Mouse (Mus musculus) kidney, postnatal 0 days (tissue): ENCODE data around the gene Pkp4. TPM values are rescaled to one million over a fixed set of nuclear protein-coding genes. Genes with fewer than 3 reads are reported as not detected.
"Not testable (repeated sequence)": the region's sequence is repeated elsewhere in the genome, so short reads cannot be mapped to it uniquely, and the experiment has no call there.

Experiments used
- ATAC-seq: fragments of 200-750 bp; cut with Nextera tagmentation; replicated peaks from 2 replicates; pipeline ENCODE4 v1.8.0; 2017; ENCODE audit warnings: low read depth, moderate number of reproducible peaks, moderate TSS enrichment, moderate library complexity; ENCODE audit not compliant: low FRiP score
- DNase-seq: peaks from one replicate; pipeline ENCODE4 v3.0.0-alpha.2; 2016; ENCODE audit warnings: low spot score
- H3K27ac ChIP-seq: fragments of 300-500 bp; sonication (generic); 2 replicates; pipeline ENCODE4 v1.5.1; 2014; ENCODE audit warnings: mild to moderate bottlenecking
- H3K27me3 ChIP-seq: fragments of 300-500 bp; sonication (generic); 2 replicates; pipeline ENCODE4 v1.6.1; 2014; ENCODE audit warnings: low read length, mixed read lengths; ENCODE audit not compliant: insufficient read depth
- H3K36me3 ChIP-seq: fragments of 300-500 bp; sonication (generic); 2 replicates; pipeline ENCODE4 v1.6.1; 2014; ENCODE audit warnings: low read length, mixed read lengths; ENCODE audit not compliant: insufficient read depth
- H3K4me1 ChIP-seq: fragments of 300-500 bp; sonication (generic); replicated peaks from 2 replicates; pipeline ENCODE4 v1.6.1; 2014; ENCODE audit warnings: antibody characterized with exemption, low read length, mixed read lengths; ENCODE audit not compliant: insufficient read depth
- H3K4me2 ChIP-seq: fragments of 300-500 bp; sonication (generic); 2 replicates; pipeline ENCODE4 v1.6.1; 2014; ENCODE audit warnings: mild to moderate bottlenecking, low read length, moderate library complexity, mixed read lengths
- H3K4me3 ChIP-seq: fragments of 300-500 bp; sonication (generic); replicated peaks from 2 replicates; pipeline ENCODE4 v1.5.1; 2014; ENCODE audit warnings: low read depth, low read length
- H3K9ac ChIP-seq: fragments of 300-500 bp; sonication (generic); 2 replicates; pipeline ENCODE4 v1.6.1; 2014; ENCODE audit warnings: low read depth, low read length
- H3K9me3 ChIP-seq: fragments of 300-500 bp; sonication (generic); replicated peaks from 2 replicates; pipeline ENCODE4 v1.6.1; 2016; ENCODE audit warnings: low read length, inconsistent platforms, mixed read lengths
- CTCF ChIP-seq: IDR thresholded peaks from 2 replicates; pipeline ENCODE4 v1.5.1; 2016; ENCODE audit warnings: antibody characterized with exemption, low read depth, mild to moderate bottlenecking, moderate library complexity
- WGBS: fragments of 180-500 bp; shearing (Covaris S2); extraction: QIAGEN DNeasy Blood & Tissue Kit; methylation state at CpG from one replicate; pipeline ENCODE4 v1.1.7; 2014; 5-methylcytosine and 5-hydroxymethylcytosine counted together
- polyA plus RNA-seq: library from polyadenylated mRNA; unstranded; fragments of >200 nt; fragmentation: Nextera tagmentation; extraction: Ambion mirVana; gene quantifications from 2 replicates; pipeline ENCODE4 v1.2.1, GENCODE M21; 2015

The Pkp4 gene
- polyA plus RNA-seq, 1 experiment from 2014 or later = 20.2 TPM

DNA sequence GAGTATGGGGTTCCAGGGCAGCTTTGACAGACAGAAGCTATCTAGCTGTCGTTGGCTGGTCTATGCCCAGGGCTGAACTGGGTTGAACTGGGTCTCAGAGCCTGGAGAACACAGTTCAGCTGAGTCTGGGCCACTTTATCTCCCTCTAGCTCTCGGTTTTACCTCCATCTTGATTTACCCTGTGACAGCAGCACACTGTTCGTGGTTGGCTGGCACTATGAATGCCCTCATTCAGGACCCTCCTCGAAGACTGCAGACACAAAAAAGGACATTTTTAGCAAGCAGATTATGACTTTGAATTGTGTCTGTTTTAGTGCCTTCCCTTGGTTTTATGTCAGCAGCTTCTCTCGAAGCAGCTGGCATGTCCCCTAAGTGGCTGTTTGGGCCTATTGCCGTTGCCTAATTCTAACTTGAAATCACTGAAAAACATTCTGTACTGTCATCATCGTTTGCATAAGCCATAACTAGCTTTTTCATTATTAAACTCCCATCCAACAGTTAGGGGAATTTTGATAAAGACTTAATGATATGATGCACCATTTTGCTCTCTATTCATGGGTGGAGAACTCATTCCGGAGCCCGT lies 199.2 kb downstream of the Pkp4 start:
- Histone ChIP-seq H3K36me3 (peaks cover 11% of the 10 kb centered on the region; the same call in 1 of the 2 replicates), H3K9me3 (no peaks in the 10 kb centered on the region), H3K4me1 (no peaks in the 10 kb centered on the region), H3K4me3 (no peak overlapping the region), H3K27ac (no peak overlapping the region), H3K27me3 (no peaks in the 10 kb centered on the region), H3K4me2 (no peak overlapping the region), H3K9ac (no peak overlapping the region)
- DNase-seq (no peak), ATAC-seq (no peak)
- TF ChIP-seq CTCF = no peak
- 74% methylated on average over 9 of the region's 9 CpGs for WGBS

DNA sequence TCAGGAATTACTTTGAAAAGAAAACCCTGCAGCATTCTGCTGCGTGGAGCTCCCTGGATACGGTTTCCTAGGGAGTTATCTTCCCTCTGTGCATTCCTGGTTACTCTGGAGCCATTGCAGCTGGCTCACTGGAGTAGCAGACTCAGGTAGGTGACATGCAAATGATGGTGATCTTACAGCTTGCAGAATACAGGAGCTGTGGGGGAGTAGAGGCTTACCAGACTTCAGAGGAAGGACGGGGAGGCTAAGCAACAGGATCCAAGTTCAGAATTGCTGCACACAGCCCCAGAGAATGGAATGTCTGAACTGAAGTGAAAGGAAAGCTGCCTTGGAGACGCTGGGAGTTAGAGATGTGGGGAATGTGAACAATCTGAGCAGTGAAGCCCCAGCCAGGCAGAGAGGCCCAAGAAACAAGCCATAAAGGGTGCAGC lies 200.7 kb downstream of the Pkp4 start:
- 0 out of 2 replicates have a peak overlapping the region, but pooled peaks have one; percentile 31 for H3K27ac ChIP-seq
- TF ChIP-seq CTCF = no peak
- no peaks in the 10 kb centered on the region for H3K9me3 ChIP-seq
- 19% methylated on average over 4 of the region's 4 CpGs for WGBS
- no peaks in the 10 kb centered on the region for H3K36me3 ChIP-seq
- no peaks in the 10 kb centered on the region for H3K27me3 ChIP-seq
- no peak; the same call in 1 of the 2 replicates for ATAC-seq
- H3K4me1 ChIP-seq = no peaks in the 10 kb centered on the region
- no peak overlapping the region for H3K9ac ChIP-seq
- H3K4me3 ChIP-seq = no peak overlapping the region
- no peak overlapping the region for H3K4me2 ChIP-seq
- DNase-seq = peak; percentile 86

DNA sequence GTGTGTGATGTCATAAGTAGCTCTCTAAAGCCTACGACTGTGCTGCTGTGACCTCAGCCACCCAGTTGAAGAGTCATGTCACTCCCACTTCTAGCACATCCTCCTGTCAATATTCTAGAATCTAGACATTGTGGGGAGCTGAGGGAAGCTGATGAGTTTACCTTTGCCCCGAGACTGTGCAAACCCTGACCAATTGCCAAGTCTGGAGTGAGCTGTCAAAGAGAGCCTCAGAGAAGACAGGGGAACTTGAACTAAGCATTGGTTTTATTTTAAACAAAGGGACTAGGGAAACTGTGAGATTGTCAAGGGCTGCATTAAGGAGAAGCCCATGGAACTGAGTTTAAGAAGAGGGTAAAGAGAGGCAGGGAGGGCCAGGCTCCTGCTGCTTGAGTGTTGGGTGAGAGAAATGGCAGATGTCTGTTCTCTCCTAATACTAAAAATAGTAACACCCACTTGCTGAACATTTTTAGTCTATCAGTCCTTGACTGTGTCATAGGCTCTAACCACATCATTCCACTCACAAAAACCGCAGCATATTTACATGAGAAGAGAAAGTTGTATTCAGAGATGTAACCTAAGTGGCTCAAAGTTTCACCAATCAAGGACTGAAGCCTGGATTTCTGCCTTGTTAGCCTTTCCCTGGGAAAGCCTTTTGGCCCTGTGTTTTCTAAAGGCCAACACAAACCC lies 203.6 kb downstream of the Pkp4 start:
- H3K9ac ChIP-seq = no peak overlapping the region
- WGBS = 79% methylated on average over 3 of the region's 3 CpGs
- no peak for TF ChIP-seq CTCF
- H3K36me3 ChIP-seq = no peaks in the 10 kb centered on the region
- no peaks in the 10 kb centered on the region for H3K27me3 ChIP-seq
- DNase-seq (no peak), ATAC-seq (no peak)
- no peak overlapping the region for H3K4me3 ChIP-seq
- H3K4me1 ChIP-seq = no peaks in the 10 kb centered on the region
- H3K4me2 ChIP-seq = no peak overlapping the region
- no peak overlapping the region for H3K27ac ChIP-seq
- no peaks in the 10 kb centered on the region for H3K9me3 ChIP-seq

DNA sequence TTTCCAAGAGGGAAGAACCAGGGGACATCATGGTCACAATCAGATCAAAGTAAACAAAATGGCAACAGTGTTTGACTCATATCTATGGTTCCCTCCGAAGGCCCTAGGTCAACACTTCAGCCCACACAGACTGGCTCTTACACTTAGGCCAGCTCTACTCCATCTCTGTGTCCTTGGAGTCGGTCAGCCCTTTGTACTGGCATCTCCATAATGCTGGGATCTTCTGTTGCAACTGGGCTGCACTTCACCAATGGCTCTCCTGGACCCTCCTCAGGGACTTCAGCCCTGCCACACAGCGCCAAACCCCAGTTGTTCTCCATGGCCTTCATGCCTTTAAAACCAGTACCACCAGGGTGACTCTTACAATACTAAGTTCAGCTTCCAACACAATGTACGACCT lies 206.5 kb downstream of the Pkp4 start:
- WGBS = 84% methylated on average over 4 of the region's 4 CpGs
- no peaks in the 10 kb centered on the region for H3K9me3 ChIP-seq
- H3K27me3 ChIP-seq = no peaks in the 10 kb centered on the region
- no peaks in the 10 kb centered on the region for H3K36me3 ChIP-seq
- H3K27ac ChIP-seq = no peak overlapping the region
- TF ChIP-seq CTCF = no peak
- DNase-seq (no peak), ATAC-seq (no peak)
- H3K4me2 ChIP-seq = no peak overlapping the region
- H3K4me1 ChIP-seq = no peaks in the 10 kb centered on the region
- H3K9ac ChIP-seq = no peak overlapping the region
- H3K4me3 ChIP-seq = no peak overlapping the region

DNA sequence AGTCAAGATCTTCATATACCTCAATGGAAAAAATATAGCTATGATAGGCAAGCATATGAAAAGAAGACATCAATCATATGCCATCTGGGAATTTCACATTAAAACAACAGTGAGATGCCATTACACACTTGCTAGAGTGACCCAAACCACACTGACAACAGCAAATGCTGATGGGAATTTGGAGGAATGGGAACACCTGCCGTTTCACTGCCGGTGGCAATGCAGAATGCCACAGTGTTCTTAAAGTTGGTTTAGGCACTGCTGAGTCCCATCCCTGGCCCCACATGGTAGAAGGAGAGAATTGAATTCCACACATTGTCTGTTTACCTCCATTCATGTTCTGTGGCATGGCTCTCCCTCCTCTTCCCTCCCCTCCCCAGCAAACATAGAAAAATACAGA lies 212.5 kb downstream of the Pkp4 start:
- Histone ChIP-seq H3K9ac (no peak overlapping the region), H3K4me2 (no peak overlapping the region), H3K27ac (no peak overlapping the region), H3K4me1 (no peaks in the 10 kb centered on the region), H3K36me3 (no peaks in the 10 kb centered on the region), H3K4me3 (no peak overlapping the region), H3K27me3 (no peaks in the 10 kb centered on the region), H3K9me3 (no peaks in the 10 kb centered on the region)
- ATAC-seq = no peak
- no peak for DNase-seq
- TF ChIP-seq CTCF = no peak
- 83% methylated on average over 2 of the region's 2 CpGs for WGBS

DNA sequence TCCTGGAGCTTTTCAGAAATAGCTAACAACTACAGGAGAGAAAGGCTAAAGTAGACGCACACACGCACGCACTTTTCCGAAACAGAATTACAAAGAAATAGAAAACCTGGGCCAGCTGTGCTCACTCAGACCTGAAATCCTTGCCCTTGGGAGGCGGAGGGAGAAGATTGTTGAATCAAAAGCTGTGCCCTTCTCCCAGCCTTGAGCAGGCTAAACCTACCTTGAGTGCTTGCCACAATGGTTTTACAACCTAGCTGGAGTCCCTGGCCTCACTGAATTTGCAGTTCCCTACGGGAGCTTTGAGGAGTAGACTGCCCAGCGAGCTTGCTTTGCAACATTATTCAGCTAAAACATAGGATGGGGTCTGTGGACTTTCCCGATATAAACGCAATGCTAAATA lies 217.4 kb downstream of the Pkp4 start:
- H3K4me1 ChIP-seq = no peaks in the 10 kb centered on the region
- no peak overlapping the region for H3K4me2 ChIP-seq
- H3K27ac ChIP-seq = no peak overlapping the region
- H3K9ac ChIP-seq = no peak overlapping the region
- no peaks in the 10 kb centered on the region for H3K36me3 ChIP-seq
- no peak for ATAC-seq
- 73% methylated on average over 9 of the region's 9 CpGs for WGBS
- no peak for DNase-seq
- TF ChIP-seq CTCF = no peak
- no peaks in the 10 kb centered on the region for H3K27me3 ChIP-seq
- no peaks in the 10 kb centered on the region for H3K9me3 ChIP-seq
- H3K4me3 ChIP-seq = no peak overlapping the region

DNA sequence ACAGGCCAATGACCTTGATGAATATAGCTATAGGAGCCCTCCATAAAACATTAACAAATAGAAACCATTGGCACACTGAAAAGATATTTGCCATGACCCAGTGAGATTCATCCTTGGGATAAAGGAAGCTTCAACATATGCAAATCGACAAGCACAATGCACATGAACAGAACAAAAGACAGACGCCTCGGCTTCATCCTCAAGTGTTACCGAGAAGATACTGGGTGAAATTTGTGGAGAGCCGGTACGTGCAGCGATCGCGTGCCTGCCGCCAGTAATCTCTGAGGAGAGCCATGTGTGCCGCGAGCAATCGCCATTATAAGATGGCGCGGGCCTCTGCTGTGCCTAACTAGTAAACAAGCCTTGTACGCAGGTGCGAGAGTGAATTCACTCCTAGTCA lies 218.2 kb downstream of the Pkp4 start:
- not testable (repeated sequence) for H3K27ac ChIP-seq, H3K4me2 ChIP-seq, H3K9ac ChIP-seq, H3K36me3 ChIP-seq, H3K4me1 ChIP-seq, DNase-seq, H3K4me3 ChIP-seq, ATAC-seq, H3K9me3 ChIP-seq, H3K27me3 ChIP-seq
- WGBS = 99% methylated on average over 15 of the region's 17 CpGs
